Mouse (Mus musculus) ovary, postnatal 36 days (tissue): ENCODE data around the gene Gm1043.

ENCODE experiments used
- DNase-seq: peaks from one replicate; pipeline ENCODE4 v3.0.0; 2022; ENCODE audit warnings: low spot score, mixed read lengths

The Gm1043 gene

GRCm38 (mm10) chr5:37066703-37067568 lies 18.2 kb upstream of the Gm1043 start:
- no peak for DNase-seq

- no peak for DNase-seq
Observed at GRCm38 (mm10) chr5:37073660-37074059, 11.5 kb upstream of the Gm1043 start.

- DNase-seq = no peak
Observed at GRCm38 (mm10) chr5:37076692-37077329, 8.4 kb upstream of the Gm1043 start.

DNA sequence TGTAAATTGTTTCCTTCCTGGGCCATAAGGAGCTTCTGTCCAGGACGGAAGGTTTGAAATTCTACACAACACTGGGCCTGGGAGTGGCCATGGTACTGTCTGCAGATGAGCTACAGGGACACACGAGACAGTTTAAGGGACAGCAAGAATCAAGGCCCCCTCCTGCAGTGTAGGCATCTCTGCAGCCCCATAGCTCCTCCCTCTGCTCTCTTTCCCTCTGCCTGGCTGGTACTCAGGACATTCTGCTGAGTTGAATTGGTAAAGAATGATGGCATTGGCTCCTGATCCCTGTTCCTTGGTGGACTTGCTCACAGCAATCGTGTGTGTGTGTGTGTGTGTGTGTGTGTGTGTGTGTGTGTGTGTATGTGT lies 7.9 kb upstream of the Gm1043 start:
- DNase-seq = no peak

DNA sequence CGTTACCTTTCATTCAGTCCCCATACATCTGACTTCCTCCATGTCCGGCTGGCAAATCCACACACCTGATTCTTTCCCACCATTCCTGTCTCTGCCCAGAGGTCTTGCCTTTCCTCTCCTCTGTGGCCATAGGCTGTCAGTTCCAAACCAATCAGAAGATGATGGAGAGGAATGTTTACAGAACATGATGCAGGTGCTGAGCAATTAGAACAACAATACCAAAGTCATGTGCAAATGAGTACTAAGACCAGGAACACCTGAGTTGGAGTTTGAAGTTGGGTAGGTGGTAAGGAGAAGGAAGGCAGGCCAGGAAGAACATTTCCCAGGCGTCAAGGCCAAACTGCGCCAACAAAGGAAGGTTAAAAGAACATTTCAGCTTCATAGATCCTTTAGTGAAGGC lies 5.7 kb upstream of the Gm1043 start:
- DNase-seq = no peak

DNA sequence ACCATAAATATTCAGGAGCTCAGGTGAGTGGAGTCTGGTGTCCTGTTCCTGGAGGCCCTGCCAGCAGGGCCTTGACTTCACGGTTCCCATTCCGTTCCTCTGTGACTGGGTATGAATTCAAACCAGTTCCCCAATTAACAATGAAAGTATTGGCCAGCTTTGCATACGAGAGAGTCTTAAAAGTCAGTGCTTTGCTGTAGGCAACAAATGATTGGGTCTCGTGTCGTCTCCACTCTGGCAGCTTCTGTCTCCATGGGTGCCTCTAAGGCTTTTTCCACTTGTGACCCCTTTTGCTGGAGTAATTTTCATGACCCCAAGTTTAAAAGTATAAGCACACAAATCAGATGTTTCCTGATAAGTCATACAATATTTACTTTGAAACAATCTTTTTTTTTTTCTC lies 4.6 kb upstream of the Gm1043 start:
- DNase-seq = no peak

DNA sequence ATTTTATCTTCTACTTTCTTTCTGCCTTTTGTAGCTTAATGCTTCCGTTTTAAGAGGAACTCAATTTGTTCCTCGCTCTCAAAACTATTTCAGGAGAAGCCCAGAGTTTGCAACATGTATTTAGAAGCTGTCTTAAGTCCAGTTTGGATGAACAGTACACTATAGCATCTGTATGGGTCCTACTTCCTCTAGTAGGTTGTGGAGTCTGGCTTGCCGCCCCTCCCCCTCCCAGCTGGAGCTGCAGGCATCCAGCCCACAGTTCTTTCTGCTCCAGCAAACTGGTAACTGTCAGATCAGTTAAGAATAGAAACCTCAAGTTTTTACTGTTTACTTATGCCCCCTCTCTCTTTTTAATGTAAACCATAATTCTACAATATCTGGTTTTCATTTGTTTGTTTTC lies 2.8 kb upstream of the Gm1043 start:
- peak; percentile 24 for DNase-seq

DNA sequence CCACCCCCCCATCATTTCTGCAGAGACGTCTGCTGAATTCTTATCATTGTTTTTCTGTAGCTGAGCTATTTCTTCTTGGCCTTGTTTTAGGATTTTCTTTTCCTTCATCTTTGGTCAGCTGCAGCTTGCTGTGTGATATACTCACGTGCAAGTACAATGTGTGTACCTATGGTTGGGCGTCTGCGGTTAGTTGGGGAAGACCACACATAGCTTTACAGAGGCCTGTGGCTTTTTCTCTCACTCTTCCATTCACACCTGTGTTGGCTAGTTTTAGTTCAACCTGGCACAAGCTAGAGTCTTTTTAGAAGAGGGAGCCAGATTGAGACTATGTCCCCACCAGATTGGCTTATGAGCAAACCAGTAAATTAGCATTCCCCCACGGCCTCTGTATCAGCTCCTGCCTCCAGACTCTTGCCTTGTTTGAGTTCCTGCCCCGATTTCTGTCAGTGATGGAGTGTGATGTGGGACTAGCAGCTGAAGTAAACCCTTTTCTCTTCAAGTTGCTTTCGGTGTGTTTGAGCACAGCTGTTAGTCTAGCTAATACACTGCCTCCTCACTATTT lies 1.9 kb upstream of the Gm1043 start:
- DNase-seq = no peak

DNA sequence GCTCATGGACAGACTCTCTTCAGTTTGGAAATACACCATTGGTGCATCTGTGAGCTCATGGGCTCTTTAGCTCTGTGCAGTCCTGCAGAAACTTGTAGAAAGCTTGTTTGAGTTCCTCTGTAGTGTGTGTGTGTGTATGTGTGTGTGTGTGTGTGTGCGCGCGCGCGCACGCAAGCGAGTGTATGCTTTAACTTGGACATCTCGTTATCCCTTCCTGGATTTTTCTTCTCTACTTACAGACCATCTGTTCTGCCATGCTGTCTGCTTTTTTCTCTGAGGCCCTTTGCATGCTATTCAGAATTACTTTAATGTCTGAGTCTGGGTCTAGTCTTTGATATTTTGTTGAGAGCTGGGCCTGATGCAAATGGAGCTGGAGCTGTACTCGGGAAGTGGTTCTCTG lies 1.3 kb upstream of the Gm1043 start:
- no peak for DNase-seq

DNA sequence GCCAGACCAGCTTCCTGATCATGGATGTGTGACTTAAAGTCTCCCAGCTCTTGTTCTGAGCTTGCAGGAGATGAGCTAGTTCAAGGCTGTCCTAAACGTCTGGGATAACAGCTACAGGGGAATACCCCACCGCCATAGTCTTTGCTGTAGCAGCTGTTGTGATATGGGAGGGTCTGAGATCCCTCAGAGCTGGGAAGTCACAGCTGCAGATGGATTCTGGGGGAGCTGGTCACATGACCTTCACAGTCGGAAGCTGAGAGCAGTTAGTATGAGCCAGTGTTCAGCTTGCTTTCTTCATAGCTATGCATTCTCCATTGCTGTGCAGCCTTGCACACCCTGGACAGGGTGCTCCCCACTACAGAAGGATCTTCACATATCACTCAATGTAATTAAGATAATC lies 748 bp downstream of the Gm1043 start:
- DNase-seq = no peak

- DNase-seq = no peak
Observed at GRCm38 (mm10) chr5:37087786-37088185, 2.6 kb downstream of the Gm1043 start.

DNA sequence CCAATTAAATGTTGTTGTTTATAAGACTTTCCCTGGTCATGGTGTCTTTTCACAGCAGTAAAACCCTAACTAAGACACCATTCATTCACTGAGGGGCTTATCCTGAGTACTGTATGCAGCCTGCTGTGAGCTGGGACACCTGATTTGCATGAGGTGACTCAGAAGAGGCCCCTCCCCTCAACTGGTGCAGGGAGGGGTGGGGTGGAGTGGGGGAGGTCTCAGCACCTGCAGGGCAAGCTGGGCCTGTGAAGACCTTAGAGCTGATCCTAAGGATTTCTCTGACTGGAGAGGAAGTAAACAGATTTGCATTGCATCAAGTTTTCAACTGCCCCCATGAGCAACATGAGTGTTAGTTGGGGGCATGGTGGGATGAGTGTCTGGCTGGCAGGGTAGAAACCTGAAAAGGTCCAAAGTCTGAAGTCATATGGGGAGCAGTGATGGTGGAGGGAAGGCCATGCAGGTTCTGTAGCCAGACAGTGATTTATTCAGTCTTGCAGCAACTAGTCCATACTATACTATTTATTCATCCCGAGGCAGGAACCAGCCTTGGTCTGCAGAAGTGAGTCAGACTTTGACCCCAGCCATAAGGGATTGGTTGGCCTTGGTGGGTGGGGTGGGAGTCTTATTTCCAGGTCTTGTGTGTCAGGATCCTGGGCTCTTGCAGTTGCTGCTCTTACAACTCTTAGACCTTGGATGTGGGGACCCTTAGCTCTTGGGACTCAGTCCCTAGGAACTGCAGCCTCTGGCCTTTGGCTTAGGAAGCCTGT lies 3.4 kb downstream of the Gm1043 start:
- no peak for DNase-seq

- DNase-seq = no peak
Observed at GRCm38 (mm10) chr5:37091171-37091628, 6.0 kb downstream of the Gm1043 start.

DNA sequence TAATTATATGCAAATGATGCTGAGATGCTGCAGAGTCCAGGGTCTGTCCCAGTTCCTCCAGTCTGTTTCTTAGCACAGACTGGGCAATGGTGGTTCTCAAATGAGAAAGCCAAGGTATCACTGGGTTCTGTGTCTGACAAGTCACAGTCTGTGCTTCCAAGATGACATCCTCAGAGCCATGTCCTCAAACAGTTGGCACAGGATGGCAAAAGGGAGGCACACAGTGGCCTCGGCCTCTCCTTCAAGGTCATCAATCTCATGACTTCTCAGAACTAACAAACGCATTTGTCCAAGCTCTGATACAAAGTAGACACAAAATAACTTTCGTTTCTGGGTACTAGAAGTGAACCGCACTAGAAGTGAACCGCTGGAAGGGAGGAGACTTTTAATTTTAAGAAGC lies 9.8 kb downstream of the Gm1043 start:
- no peak for DNase-seq

DNA sequence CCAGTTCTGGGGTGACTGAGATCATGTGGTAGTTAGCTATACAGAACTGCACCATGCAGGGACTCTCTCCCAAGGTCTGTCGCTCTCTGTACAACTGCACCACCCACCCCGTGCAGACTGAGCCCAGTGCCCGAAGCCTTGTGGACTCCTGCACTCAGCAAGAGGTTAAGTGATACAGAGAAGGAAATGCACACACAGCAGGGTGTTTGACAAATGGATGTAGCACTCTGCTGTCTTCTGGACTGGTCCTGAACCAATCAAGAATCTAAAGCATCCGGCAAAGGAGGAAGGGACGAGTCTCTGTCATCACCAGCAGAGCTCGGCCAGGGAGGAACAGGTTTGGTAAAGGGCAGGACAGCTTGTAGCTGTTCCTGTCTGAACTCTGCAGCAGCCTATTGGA lies 12.4 kb downstream of the Gm1043 start:
- DNase-seq = no peak

- no peak for DNase-seq
Observed at GRCm38 (mm10) chr5:37100813-37101212, 15.6 kb downstream of the Gm1043 start.

- DNase-seq = no peak
Observed at GRCm38 (mm10) chr5:37101631-37102030, 16.5 kb downstream of the Gm1043 start.

- no peak for DNase-seq
Observed at GRCm38 (mm10) chr5:37102056-37102455, 16.9 kb downstream of the Gm1043 start.

GRCm38 (mm10) chr5:37105531-37106456 lies 20.6 kb downstream of the Gm1043 start:
- no peak for DNase-seq

- DNase-seq = no peak
Observed at GRCm38 (mm10) chr5:37107111-37107510, 21.9 kb downstream of the Gm1043 start.

- no peak for DNase-seq
Observed at GRCm38 (mm10) chr5:37107611-37108010, 22.4 kb downstream of the Gm1043 start.
